Mouse (Mus musculus): ENCODE measurements around the gene Rps6ka6. TPM values are rescaled to one million over a fixed set of nuclear protein-coding genes. Genes with fewer than 3 reads are reported as not detected.
A peak's percentile ranks its signal among the peaks of the same experiment; 100 is the strongest.

Gene Rps6ka6
- polyA plus RNA-seq (2015; fragmentation: Nextera tagmentation; extraction: Ambion mirVana) = 14.4 and 16.0 TPM in 2 replicates

DNA sequence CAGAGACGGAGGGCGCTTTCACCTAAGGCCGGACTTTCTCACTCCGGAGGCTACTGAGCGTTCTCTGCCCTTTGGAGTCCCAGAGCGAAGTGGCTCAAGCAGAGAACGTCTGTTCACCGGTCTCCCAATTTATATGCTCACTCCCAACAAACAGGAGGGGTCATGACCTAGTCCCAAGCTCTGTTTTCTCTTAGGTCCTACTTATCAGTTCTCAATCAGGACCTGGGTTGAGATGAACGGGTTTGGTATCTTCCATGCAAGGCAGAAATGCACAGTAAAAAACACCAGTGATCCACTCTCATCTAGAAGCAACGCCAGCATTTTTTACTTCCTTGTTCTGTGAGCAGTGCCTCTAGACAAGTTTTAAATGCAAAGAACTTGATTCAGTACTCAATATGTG lies at the start of gene Rps6ka6:
Gene Rps6ka6, minus strand, starts transcription at position 101 of the 400 bp plus-strand sequence.
- Histone ChIP-seq H3K4me3 (no peak within 1 kb of the TSS), H3K27ac (no peak within 1 kb of the TSS), H3K27me3 (no peaks in the 10 kb centered on the region), H3K4me1 (no peaks in the 10 kb centered on the region), H3K36me3 (no peaks in the 10 kb centered on the region), H3K4me2 (no peak within 1 kb of the TSS), H3K9me3 (no peaks in the 10 kb centered on the region), H3K9ac (no peak within 1 kb of the TSS)
- no peak for ATAC-seq (ENCODE audit: insufficient number of reproducible peaks, low FRiP score, low TSS enrichment, low read depth)
- 63% methylated on average over 10 of the region's 10 CpGs for WGBS

DNA sequence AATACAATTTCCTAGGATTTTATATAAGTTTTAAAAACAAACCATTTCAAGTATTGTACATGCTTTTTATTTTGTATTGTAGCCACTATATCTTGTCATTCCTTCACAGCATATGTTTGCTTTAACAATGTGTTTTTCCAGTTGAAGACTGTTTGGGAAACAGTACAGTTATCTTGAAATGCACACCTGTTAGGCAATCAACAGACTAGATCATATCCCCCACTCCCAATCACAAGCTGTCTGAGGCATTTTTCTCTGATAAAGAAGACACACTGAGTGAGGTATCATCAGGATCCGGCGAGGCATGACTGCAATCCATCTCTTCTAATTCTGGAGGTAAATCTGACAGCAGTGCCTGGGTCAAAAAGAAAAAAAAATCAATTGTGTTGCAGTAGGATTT lies 39.3 kb upstream of the Rps6ka6 start:
- 82% methylated on average over 2 of the region's 2 CpGs for WGBS
- Histone ChIP-seq H3K4me1 (no peaks in the 10 kb centered on the region), H3K4me3 (no peak overlapping the region), H3K9me3 (no peaks in the 10 kb centered on the region), H3K27ac (no peak overlapping the region), H3K36me3 (no peaks in the 10 kb centered on the region), H3K4me2 (no peak overlapping the region), H3K27me3 (no peaks in the 10 kb centered on the region), H3K9ac (no peak overlapping the region)
- no peak for ATAC-seq (ENCODE audit: insufficient number of reproducible peaks, low FRiP score, low TSS enrichment, low read depth)

DNA sequence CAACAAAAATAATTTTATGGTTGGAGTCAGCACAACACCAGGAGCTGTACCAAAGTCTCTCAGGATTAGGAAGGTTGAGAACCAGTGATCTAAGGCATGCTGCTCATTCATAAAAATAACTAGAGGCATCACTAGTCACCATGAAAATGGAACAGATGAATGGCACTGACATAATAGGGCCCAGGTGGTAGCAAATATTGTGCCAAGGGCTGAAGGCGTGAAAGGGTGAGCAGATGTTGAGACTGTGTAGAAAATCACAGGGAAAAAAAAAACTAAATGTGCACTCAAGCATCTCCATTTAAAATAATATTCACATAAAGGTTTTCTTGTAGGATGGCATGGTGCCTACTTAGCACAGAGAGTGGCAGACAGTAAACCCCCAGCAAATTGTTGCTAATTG lies 19.6 kb downstream of the Rps6ka6 start:
- no peaks in the 10 kb centered on the region for H3K4me1 ChIP-seq
- H3K27me3 ChIP-seq = no peaks in the 10 kb centered on the region
- H3K27ac ChIP-seq = no peak overlapping the region
- no peak for ATAC-seq (ENCODE audit: insufficient number of reproducible peaks, low FRiP score, low TSS enrichment, low read depth)
- no peak overlapping the region for H3K4me3 ChIP-seq
- 67% methylated on average over 1 of the region's 1 CpGs for WGBS
- no peak overlapping the region for H3K9ac ChIP-seq
- no peaks in the 10 kb centered on the region for H3K36me3 ChIP-seq
- H3K9me3 ChIP-seq = no peaks in the 10 kb centered on the region
- H3K4me2 ChIP-seq = no peak overlapping the region

DNA sequence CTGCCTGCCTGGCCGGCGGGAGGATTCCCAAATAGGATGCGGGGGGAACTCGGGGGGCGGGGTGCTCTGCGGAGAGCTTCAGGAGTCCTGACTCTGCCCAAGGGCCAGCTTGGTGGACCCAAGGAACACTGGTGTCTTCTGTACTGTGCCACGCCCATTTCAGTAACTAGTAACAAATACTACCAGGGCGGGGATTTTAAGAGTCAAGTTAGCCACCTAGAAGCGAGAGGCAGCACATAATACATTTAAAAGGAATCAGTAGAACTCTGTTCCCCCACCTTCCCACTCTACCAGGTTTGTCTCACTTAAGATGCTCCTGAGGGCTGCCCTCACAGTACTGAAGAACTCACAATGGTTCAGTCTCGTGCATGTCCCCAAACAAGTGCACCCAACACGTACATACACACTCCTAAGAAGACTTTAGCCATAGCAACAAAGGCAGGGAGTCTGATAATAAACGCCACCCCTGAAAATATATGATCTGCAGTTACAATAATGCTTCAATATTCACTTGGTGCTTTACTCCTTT lies 74.1 kb downstream of the Rps6ka6 start:
- Histone ChIP-seq H3K9ac (no peak overlapping the region), H3K4me1 (no peaks in the 10 kb centered on the region), H3K9me3 (no peaks in the 10 kb centered on the region), H3K27ac (0 out of 2 replicates have a peak overlapping the region, but pooled peaks have one; percentile 47), H3K4me2 (peak overlapping the region; percentile 50), H3K27me3 (no peaks in the 10 kb centered on the region), H3K4me3 (peak overlapping the region; percentile 58), H3K36me3 (no peaks in the 10 kb centered on the region)
- no peak for ATAC-seq (ENCODE audit: insufficient number of reproducible peaks, low FRiP score, low TSS enrichment, low read depth)
- whole genome bisulfite sequencing = 33% methylated on average over 12 of the region's 12 CpGs

GRCm38 (mm10) chrX:111462833-111463564 lies 74.8 kb downstream of the Rps6ka6 start:
- Histone ChIP-seq H3K9me3 (no peaks in the 10 kb centered on the region), H3K9ac (peak overlapping the region; percentile 57), H3K4me1 (no peaks in the 10 kb centered on the region), H3K36me3 (no peaks in the 10 kb centered on the region), H3K27me3 (no peaks in the 10 kb centered on the region), H3K4me3 (peak overlapping the region; percentile 58), H3K4me2 (peak overlapping the region; percentile 50), H3K27ac (peak overlapping the region; percentile 85)
- peak; percentile 90 for ATAC-seq (ENCODE audit: insufficient number of reproducible peaks, low FRiP score, low TSS enrichment, low read depth)
- WGBS = 21% methylated on average over 29 of the region's 72 CpGs

DNA sequence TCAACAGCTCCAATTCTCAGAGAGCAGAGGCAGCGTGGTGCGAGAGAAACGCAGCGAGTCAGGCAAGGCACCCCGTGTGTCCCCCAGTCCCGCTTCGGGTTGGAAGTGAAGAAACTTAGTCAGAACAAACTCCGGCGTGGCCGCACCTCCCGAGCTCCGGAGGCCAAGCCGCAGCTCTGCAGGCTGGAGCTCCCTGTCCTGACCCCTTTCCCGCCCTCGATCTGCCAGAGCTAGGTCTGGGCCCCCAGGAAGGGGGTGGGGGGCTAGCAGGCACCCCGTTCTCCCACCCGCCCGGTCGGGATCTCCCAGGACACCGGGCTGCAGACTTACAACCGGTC lies 75.3 kb downstream of the Rps6ka6 start:
- ATAC-seq (ENCODE audit: insufficient number of reproducible peaks, low FRiP score, low TSS enrichment, low read depth) = peak; percentile 35; the same call in 1 of the 2 replicates
- Histone ChIP-seq H3K4me2 (peak overlapping the region; percentile 50), H3K9me3 (no peaks in the 10 kb centered on the region), H3K27me3 (no peaks in the 10 kb centered on the region), H3K27ac (peak overlapping the region; percentile 85), H3K4me1 (no peaks in the 10 kb centered on the region), H3K4me3 (peak overlapping the region; percentile 58), H3K36me3 (no peaks in the 10 kb centered on the region), H3K9ac (peak overlapping the region; percentile 57)
- 12% methylated on average over 21 of the region's 21 CpGs for WGBS

GRCm38 (mm10) chrX:111462092-111462491 lies 75.7 kb downstream of the Rps6ka6 start:
- H3K4me2 ChIP-seq = peak overlapping the region; percentile 50
- no peaks in the 10 kb centered on the region for H3K27me3 ChIP-seq
- H3K9me3 ChIP-seq = no peaks in the 10 kb centered on the region
- ATAC-seq (ENCODE audit: insufficient number of reproducible peaks, low FRiP score, low TSS enrichment, low read depth) = no peak
- no peak overlapping the region; the same call in 1 of the 2 replicates for H3K9ac ChIP-seq
- no peaks in the 10 kb centered on the region for H3K4me1 ChIP-seq
- H3K27ac ChIP-seq = peak overlapping the region; percentile 85
- H3K36me3 ChIP-seq = no peaks in the 10 kb centered on the region
- peak overlapping the region; percentile 58 for H3K4me3 ChIP-seq
- WGBS = 22% methylated on average over 8 of the region's 8 CpGs

DNA sequence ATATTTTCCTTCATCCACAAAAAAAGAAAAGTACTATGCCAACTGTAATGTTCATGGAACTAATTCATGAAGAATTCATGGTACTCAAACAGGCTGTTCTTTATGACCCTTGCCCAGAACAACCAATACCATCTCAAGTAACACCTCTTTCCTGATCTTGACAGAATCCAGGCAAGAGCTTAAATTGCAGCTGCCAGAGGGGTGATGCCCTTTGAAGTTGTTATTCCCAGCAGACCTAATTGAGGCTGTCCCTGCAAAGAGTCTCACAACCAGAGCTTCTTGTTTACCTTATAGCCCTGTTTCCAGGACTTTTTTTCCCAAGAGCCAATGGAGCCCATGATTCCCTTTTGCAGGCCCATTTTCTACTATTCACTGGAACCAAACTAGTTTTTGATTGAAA lies 77.6 kb downstream of the Rps6ka6 start:
- H3K4me3 ChIP-seq = no peak overlapping the region
- no peaks in the 10 kb centered on the region for H3K36me3 ChIP-seq
- no peak overlapping the region for H3K4me2 ChIP-seq
- no peak overlapping the region for H3K27ac ChIP-seq
- no peaks in the 10 kb centered on the region for H3K4me1 ChIP-seq
- no peak overlapping the region for H3K9ac ChIP-seq
- ATAC-seq (ENCODE audit: insufficient number of reproducible peaks, low FRiP score, low TSS enrichment, low read depth) = no peak
- H3K27me3 ChIP-seq = no peaks in the 10 kb centered on the region
- H3K9me3 ChIP-seq = no peaks in the 10 kb centered on the region

DNA sequence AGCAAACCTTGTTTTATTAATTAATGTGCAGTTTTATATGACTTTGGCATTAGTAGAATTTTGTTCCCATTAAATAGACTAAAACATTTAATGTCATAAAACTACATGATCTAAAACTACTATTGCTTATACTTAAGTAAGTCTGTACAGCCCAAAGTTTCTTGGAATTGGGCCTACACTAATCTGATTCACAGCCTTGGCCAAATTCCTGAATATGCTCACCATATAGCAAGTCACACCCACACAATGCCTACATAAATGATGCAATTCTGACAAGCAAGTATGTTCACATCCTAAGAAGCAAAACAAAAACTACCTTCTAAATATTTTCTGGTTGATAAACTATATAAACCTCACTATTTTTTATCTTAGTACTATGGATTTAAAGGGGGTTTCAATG lies 101.2 kb downstream of the Rps6ka6 start:
- no peak overlapping the region for H3K4me2 ChIP-seq
- H3K4me3 ChIP-seq = no peak overlapping the region
- no peaks in the 10 kb centered on the region for H3K9me3 ChIP-seq
- H3K27ac ChIP-seq = no peak overlapping the region
- H3K4me1 ChIP-seq = no peaks in the 10 kb centered on the region
- no peaks in the 10 kb centered on the region for H3K27me3 ChIP-seq
- no peaks in the 10 kb centered on the region for H3K36me3 ChIP-seq
- ATAC-seq (ENCODE audit: insufficient number of reproducible peaks, low FRiP score, low TSS enrichment, low read depth) = no peak
- no peak overlapping the region for H3K9ac ChIP-seq

DNA sequence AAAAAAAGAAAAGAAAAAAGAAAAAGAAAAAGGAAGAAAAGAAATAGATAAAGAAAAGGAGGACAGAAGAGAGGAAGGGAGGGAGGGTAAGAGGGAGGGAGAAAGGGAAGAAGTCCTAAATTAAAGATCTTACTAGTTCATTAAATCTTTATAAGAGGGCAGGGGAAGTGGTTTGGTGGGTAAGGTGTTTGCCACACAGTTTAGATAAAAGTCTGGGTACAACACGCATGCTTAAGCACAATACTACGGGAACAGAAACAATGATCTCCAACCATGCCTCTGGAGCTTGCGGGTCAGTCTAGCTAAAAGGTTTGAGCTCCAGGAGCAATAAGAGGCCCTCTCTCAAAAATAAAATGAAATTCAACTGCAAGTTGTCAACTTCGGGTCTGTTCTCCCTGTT lies 123.0 kb downstream of the Rps6ka6 start:
- 88% methylated on average over 4 of the region's 4 CpGs for WGBS
- Histone ChIP-seq H3K9me3 (no peaks in the 10 kb centered on the region), H3K27me3 (no peaks in the 10 kb centered on the region), H3K36me3 (no peaks in the 10 kb centered on the region), H3K9ac (no peak overlapping the region), H3K4me1 (no peaks in the 10 kb centered on the region), H3K27ac (no peak overlapping the region), H3K4me2 (no peak overlapping the region), H3K4me3 (no peak overlapping the region)
- no peak for ATAC-seq (ENCODE audit: insufficient number of reproducible peaks, low FRiP score, low TSS enrichment, low read depth)

DNA sequence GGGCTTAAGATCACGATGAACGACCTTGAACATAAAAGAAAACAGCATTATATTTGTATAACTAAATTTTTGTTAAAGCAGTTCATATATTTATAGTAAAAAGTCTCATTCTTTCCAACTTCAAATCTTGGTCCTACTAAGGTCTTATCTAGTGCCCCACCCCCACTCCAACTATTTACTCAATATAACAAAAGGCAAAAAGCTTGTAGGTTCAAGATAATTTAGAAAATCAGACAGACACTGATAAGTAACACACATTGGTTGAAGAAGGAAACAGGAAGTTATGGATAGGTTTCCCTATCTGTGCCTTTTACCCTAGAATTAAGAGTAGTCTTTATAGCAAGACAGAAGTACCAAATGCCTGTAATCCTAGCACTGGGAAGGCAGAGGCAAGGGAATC lies 132.9 kb downstream of the Rps6ka6 start:
- WGBS = 88% methylated on average over 2 of the region's 2 CpGs
- Histone ChIP-seq H3K27ac (no peak overlapping the region), H3K9me3 (no peaks in the 10 kb centered on the region), H3K4me3 (no peak overlapping the region), H3K4me2 (no peak overlapping the region), H3K27me3 (no peaks in the 10 kb centered on the region), H3K9ac (no peak overlapping the region), H3K4me1 (no peaks in the 10 kb centered on the region), H3K36me3 (no peaks in the 10 kb centered on the region)
- ATAC-seq (ENCODE audit: insufficient number of reproducible peaks, low FRiP score, low TSS enrichment, low read depth) = no peak

DNA sequence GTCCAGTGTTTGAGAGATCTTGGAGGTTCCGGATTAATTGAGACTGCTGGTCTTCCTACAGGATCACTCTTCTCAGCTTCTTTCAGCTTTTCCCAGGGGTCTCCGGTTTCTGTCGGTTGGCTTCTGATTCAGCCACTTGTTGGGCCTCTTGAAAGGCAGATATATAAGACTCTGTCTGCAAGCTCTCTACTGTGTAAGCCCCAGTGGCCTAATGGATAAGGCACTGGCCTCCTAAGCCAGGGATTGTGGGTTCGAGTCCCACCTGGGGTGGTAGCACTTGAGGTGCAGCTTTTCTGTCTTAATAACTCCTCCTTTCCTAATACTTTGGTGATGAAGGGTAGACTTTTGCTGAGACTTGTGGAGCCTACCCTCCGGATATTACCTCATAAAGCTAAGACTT lies 160.7 kb downstream of the Rps6ka6 start:
- no peak for ATAC-seq (ENCODE audit: insufficient number of reproducible peaks, low FRiP score, low TSS enrichment, low read depth)
- no peaks in the 10 kb centered on the region for H3K9me3 ChIP-seq
- no peaks in the 10 kb centered on the region for H3K27me3 ChIP-seq
- no peak overlapping the region for H3K27ac ChIP-seq
- no peak overlapping the region for H3K9ac ChIP-seq
- no peaks in the 10 kb centered on the region for H3K36me3 ChIP-seq
- no peak overlapping the region for H3K4me3 ChIP-seq
- 75% methylated on average over 5 of the region's 5 CpGs for WGBS
- H3K4me1 ChIP-seq = no peaks in the 10 kb centered on the region
- no peak overlapping the region for H3K4me2 ChIP-seq

Measured in limb, embryonic 15.5 days (tissue).